Mouse (Mus musculus) CH12.LX (cell line): ENCODE data around the gene Sik3. TPM values are rescaled to one million over a fixed set of nuclear protein-coding genes. Genes with fewer than 3 reads are reported as not detected.
A peak's percentile ranks its signal among the peaks of the same experiment; 100 is the strongest.

ENCODE experiments used
- DNase-seq: peaks from one replicate; pipeline ENCODE4 v3.0.0-alpha.2; 2013; ENCODE audit errors: extremely low read depth
- H3K27ac ChIP-seq: 2 replicates; pipeline ENCODE4 v1.5.1; 2012; ENCODE audit warnings: low read depth, mild to moderate bottlenecking, control low read depth, moderate library complexity; ENCODE audit not compliant: insufficient read depth
- H3K27me3 ChIP-seq: replicated peaks from 2 replicates; pipeline ENCODE3; 2012; ENCODE audit warnings: inconsistent platforms
- H3K36me3 ChIP-seq, 2 experiments: replicated peaks in 1 of 2; 2 replicates each; pipeline versions ENCODE3 to v1.6.1; 2012; ENCODE audit warnings: inconsistent platforms in 1 of 2, low read length in 1 of 2, mild to moderate bottlenecking in 1 of 2, mixed read lengths in 1 of 2, moderate library complexity in 1 of 2; ENCODE audit not compliant: control insufficient read depth in 1 of 2, insufficient read depth in 1 of 2
- H3K4me1 ChIP-seq, 2 experiments: 2 replicates each; pipeline ENCODE4 v1.6.1; 2012; ENCODE audit warnings: inconsistent platforms in 1 of 2, moderate library complexity in 1 of 2; ENCODE audit not compliant: insufficient read depth in 2 of 2, control insufficient read depth in 1 of 2
- H3K4me2 ChIP-seq: 2 replicates; pipeline ENCODE4 v1.6.1; 2012; ENCODE audit warnings: low read depth, mild to moderate bottlenecking, control low read depth; ENCODE audit not compliant: poor library complexity, insufficient read depth, severe bottlenecking
- H3K4me3 ChIP-seq, 3 experiments: fragments of 150-350 bp in 1 of 3; sonication (generic) in 1 of 3; replicated peaks in 1 of 3; 2 replicates each; pipeline versions ENCODE3 to v1.5.1; 2011 to 2012; ENCODE audit warnings: low read depth in 2 of 3, low read length in 2 of 3, mild to moderate bottlenecking in 2 of 3, moderate library complexity in 2 of 3, control low read depth in 1 of 3, improper control_type of control experiment in 1 of 3, inconsistent platforms in 1 of 3, mixed read lengths in 1 of 3; ENCODE audit not compliant: poor library complexity in 1 of 3
- H3K79me2 ChIP-seq: replicated peaks from 2 replicates; pipeline ENCODE4 v1.6.1; 2012; ENCODE audit warnings: mild to moderate bottlenecking, moderate library complexity; ENCODE audit not compliant: control insufficient read depth, poor library complexity, insufficient read depth, severe bottlenecking; ENCODE audit errors: extremely low read depth
- H3K9ac ChIP-seq: 2 replicates; pipeline ENCODE4 v1.6.1; 2012; ENCODE audit warnings: low read depth, mild to moderate bottlenecking, control low read depth, moderate library complexity; ENCODE audit not compliant: insufficient read depth
- H3K9me3 ChIP-seq: replicated peaks from 2 replicates; pipeline ENCODE3; 2012; ENCODE audit warnings: low read length, inconsistent platforms, mixed read lengths
- BHLHE40 ChIP-seq: IDR thresholded peaks from 2 replicates; pipeline ENCODE4 v1.6.1; 2011; ENCODE audit warnings: mild to moderate bottlenecking, low read depth, low read length, improper control_type of control experiment
- CHD1 ChIP-seq: IDR thresholded peaks from 2 replicates; pipeline ENCODE4 v1.6.1; 2012; ENCODE audit warnings: low read depth, low read length, improper control_type of control experiment, inconsistent platforms
- CHD2 ChIP-seq: IDR thresholded peaks from 2 replicates; pipeline ENCODE4 v1.6.1; 2011; ENCODE audit warnings: low read length, improper control_type of control experiment
- CTCF ChIP-seq, 2 experiments: IDR thresholded peaks in 1 of 2; conservative IDR thresholded peaks in 1 of 2; 2 replicates each; pipeline ENCODE4 v1.5.1; 2011 to 2012; ENCODE audit warnings: low read depth in 2 of 2, low read length in 2 of 2, improper control_type of control experiment in 1 of 2, inconsistent platforms in 1 of 2, mild to moderate bottlenecking in 1 of 2, moderate library complexity in 1 of 2
- ELF1 ChIP-seq: IDR thresholded peaks from 2 replicates; pipeline ENCODE4 v1.6.1; 2014; ENCODE audit warnings: low read depth, mild to moderate bottlenecking, inconsistent platforms, low read length, improper control_type of control experiment
- ETS1 ChIP-seq: conservative IDR thresholded peaks from 2 replicates; pipeline ENCODE4 v1.6.1; 2012; ENCODE audit warnings: low read depth, mild to moderate bottlenecking, inconsistent platforms, low read length, improper control_type of control experiment, moderate library complexity
- GABPA ChIP-seq: IDR thresholded peaks from 2 replicates; pipeline ENCODE4 v1.6.1; 2012; ENCODE audit warnings: low read depth, low read length, improper control_type of control experiment, inconsistent platforms; ENCODE audit not compliant: insufficient replicate concordance
- HCFC1 ChIP-seq: IDR thresholded peaks from 2 replicates; pipeline ENCODE4 v1.6.1; 2012; ENCODE audit warnings: low read depth, mild to moderate bottlenecking, inconsistent platforms, low read length, improper control_type of control experiment
- JUN ChIP-seq: IDR thresholded peaks from 2 replicates; pipeline ENCODE4 v1.6.1; 2011; ENCODE audit warnings: low read depth, mild to moderate bottlenecking, low read length, improper control_type of control experiment, moderate library complexity; ENCODE audit not compliant: insufficient read depth
- JUND ChIP-seq: conservative IDR thresholded peaks from 2 replicates; pipeline ENCODE4 v1.6.1; 2011; ENCODE audit warnings: low read depth, low read length, improper control_type of control experiment
- KAT2A ChIP-seq: IDR thresholded peaks from 2 replicates; pipeline ENCODE4 v1.6.1; 2012; ENCODE audit warnings: low read length, improper control_type of control experiment, inconsistent platforms; ENCODE audit not compliant: insufficient replicate concordance
- MAX ChIP-seq: IDR thresholded peaks from 2 replicates; pipeline ENCODE4 v1.6.1; 2011; ENCODE audit warnings: low read length, improper control_type of control experiment
- MAZ ChIP-seq: IDR thresholded peaks from 2 replicates; pipeline ENCODE4 v1.6.1; 2012; ENCODE audit warnings: low read depth, mild to moderate bottlenecking, inconsistent platforms, low read length, improper control_type of control experiment, moderate library complexity
- MEF2A ChIP-seq: IDR thresholded peaks from 2 replicates; pipeline ENCODE4 v1.6.1; 2014; ENCODE audit warnings: low read depth, mild to moderate bottlenecking, inconsistent platforms, low read length, improper control_type of control experiment, borderline replicate concordance
- MXI1 ChIP-seq: IDR thresholded peaks from 2 replicates; pipeline ENCODE4 v1.6.1; 2011; ENCODE audit warnings: mild to moderate bottlenecking, low read depth, low read length, improper control_type of control experiment
- MYC ChIP-seq: IDR thresholded peaks from 2 replicates; pipeline ENCODE4 v1.6.1; 2011; ENCODE audit warnings: low read depth, mild to moderate bottlenecking, improper control_type of control experiment, low read length
- NELFE ChIP-seq: IDR thresholded peaks from 2 replicates; pipeline ENCODE4 v1.6.1; 2011; ENCODE audit warnings: low read depth, low read length, improper control_type of control experiment
- NRF1 ChIP-seq: IDR thresholded peaks from 2 replicates; pipeline ENCODE4 v1.6.1; 2014; ENCODE audit warnings: low read depth, mild to moderate bottlenecking, inconsistent platforms, low read length, improper control_type of control experiment, moderate library complexity
- PAX5 ChIP-seq: IDR thresholded peaks from 2 replicates; pipeline ENCODE4 v1.6.1; 2012; ENCODE audit warnings: low read length, inconsistent platforms, mixed read lengths
- POLR2A ChIP-seq: IDR thresholded peaks from 2 replicates; pipeline ENCODE4 v1.6.1; 2011; ENCODE audit warnings: low read depth, mild to moderate bottlenecking, improper control_type of control experiment, low read length
- POLR2AphosphoS2 ChIP-seq: IDR thresholded peaks from 2 replicates; pipeline ENCODE4 v1.6.1; 2011; ENCODE audit warnings: low read depth, low read length, improper control_type of control experiment
- RAD21 ChIP-seq: IDR thresholded peaks from 2 replicates; pipeline ENCODE4 v1.6.1; 2011; ENCODE audit warnings: low read depth, mild to moderate bottlenecking, low read length, improper control_type of control experiment, moderate library complexity
- RCOR1 ChIP-seq: conservative IDR thresholded peaks from 2 replicates; pipeline ENCODE4 v1.6.1; 2012; ENCODE audit warnings: low read depth, mild to moderate bottlenecking, inconsistent platforms, low read length, improper control_type of control experiment
- SIN3A ChIP-seq: IDR thresholded peaks from 2 replicates; pipeline ENCODE4 v1.6.1; 2012; ENCODE audit warnings: low read length, improper control_type of control experiment, inconsistent platforms
- SMC3 ChIP-seq: IDR thresholded peaks from 2 replicates; pipeline ENCODE4 v1.6.1; 2011; ENCODE audit warnings: low read depth, low read length, improper control_type of control experiment
- UBTF ChIP-seq: IDR thresholded peaks from 2 replicates; pipeline ENCODE4 v1.6.1; 2012; ENCODE audit warnings: low read depth, mild to moderate bottlenecking, inconsistent platforms, low read length, improper control_type of control experiment, moderate library complexity
- USF1 ChIP-seq: IDR thresholded peaks from 2 replicates; pipeline ENCODE4 v1.6.1; 2014; ENCODE audit warnings: low read depth, mild to moderate bottlenecking, inconsistent platforms, low read length, improper control_type of control experiment
- USF2 ChIP-seq: conservative IDR thresholded peaks from 2 replicates; pipeline ENCODE4 v1.6.1; 2011; ENCODE audit warnings: low read depth, low read length, improper control_type of control experiment
- ZKSCAN1 ChIP-seq: IDR thresholded peaks from 2 replicates; pipeline ENCODE4 v1.6.1; 2012; ENCODE audit warnings: low read depth, inconsistent platforms, low read length, improper control_type of control experiment, borderline replicate concordance
- ZMIZ1 ChIP-seq: IDR thresholded peaks from 2 replicates; pipeline ENCODE4 v1.6.1; 2012; ENCODE audit warnings: low read depth, mild to moderate bottlenecking, inconsistent platforms, low read length, improper control_type of control experiment
- ZNF384 ChIP-seq: IDR thresholded peaks from 2 replicates; pipeline ENCODE4 v1.6.1; 2012; ENCODE audit warnings: low read depth, low read length, improper control_type of control experiment, inconsistent platforms
- dilution Hi-C: fragments of 300-500 bp; cut with MboI; formaldehyde crosslinking; loops from 2 replicates; pipeline ENCODE4 v1.14.3; 2020; ENCODE audit warnings: low sequenced_read_pairs; ENCODE audit not compliant: extremely low pct_unique_long_range_greater_than_20kb, extremely low pct_ligation_motif_present
- in situ Hi-C: fragments of 300-500 bp; cut with MboI; formaldehyde crosslinking; loops from 3 replicates; pipeline ENCODE4 v1.14.3; 2019; ENCODE audit warnings: low sequenced_read_pairs, low pct_ligation_motif_present, low pct_unique_long_range_greater_than_20kb, mixed read lengths
- polyA plus RNA-seq: library from polyadenylated mRNA; unstranded; fragments of >175 nt; gene quantifications from 2 replicates; pipeline ENCODE4 v1.2.1, GENCODE M21; 2012; ENCODE audit warnings: low read depth; ENCODE audit not compliant: insufficient read length
- total RNA-seq, 2 experiments: library from RNA; depleted of rRNA; stranded (reverse); fragments of 300-350 nt in 1 of 2; fragments of >200 nt in 1 of 2; gene quantifications; 2 replicates each; pipeline ENCODE4 v1.2.3; 2012 to 2014

Sik3 gene
- total and polyA plus RNA-seq, 3 experiments: 14.9 to 29.8 (median 21.4) TPM

DNA sequence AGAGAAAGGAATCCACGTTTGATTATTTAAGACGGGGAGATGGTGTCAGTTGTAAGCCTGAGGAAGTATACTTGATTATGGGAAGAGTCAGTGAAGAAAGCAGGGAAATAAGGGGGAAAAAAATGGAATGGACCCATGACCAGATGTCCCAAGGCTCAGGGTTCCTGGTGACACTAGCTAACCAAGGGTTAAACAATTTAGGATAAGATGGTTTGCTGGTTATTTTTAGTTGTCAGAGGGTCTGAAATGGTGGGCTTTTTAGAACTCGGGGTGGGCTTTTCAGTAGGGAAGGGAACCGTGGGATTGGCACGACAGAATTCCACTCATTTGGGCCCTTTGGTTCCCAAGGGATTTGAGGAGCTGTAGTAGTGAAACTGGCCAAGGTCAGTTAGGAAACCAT is 996 bp downstream of the Sik3 start:
- TF ChIP-seq MAX: peak; percentile 40; the same call in 1 of the 2 replicates
- 0 out of 2 replicates have a peak, but pooled peaks have one; percentile 12 for TF ChIP-seq SIN3A
- no peak for TF ChIP-seq RCOR1
- TF ChIP-seq USF2: no peak
- DNase-seq: no peak
- Histone ChIP-seq H3K79me2 (peaks cover 44% of the 10 kb centered on the region), H3K27me3 (no peaks in the 10 kb centered on the region), H3K36me3 (peaks cover 7 to 25% of the 10 kb centered on the region in 2 experiments), H3K27ac (peak overlapping the region; percentile 88), H3K9me3 (no peaks in the 10 kb centered on the region), H3K4me3 (peak overlapping the region; percentile 91 to 98 (median 92)), H3K9ac (peak overlapping the region; percentile 95), H3K4me1 (peaks cover 19 to 61% of the 10 kb centered on the region in 2 experiments), H3K4me2 (peak overlapping the region; percentile 97)
- dilution Hi-C loops: no loop called here
- in situ Hi-C loops: no loop called here

DNA sequence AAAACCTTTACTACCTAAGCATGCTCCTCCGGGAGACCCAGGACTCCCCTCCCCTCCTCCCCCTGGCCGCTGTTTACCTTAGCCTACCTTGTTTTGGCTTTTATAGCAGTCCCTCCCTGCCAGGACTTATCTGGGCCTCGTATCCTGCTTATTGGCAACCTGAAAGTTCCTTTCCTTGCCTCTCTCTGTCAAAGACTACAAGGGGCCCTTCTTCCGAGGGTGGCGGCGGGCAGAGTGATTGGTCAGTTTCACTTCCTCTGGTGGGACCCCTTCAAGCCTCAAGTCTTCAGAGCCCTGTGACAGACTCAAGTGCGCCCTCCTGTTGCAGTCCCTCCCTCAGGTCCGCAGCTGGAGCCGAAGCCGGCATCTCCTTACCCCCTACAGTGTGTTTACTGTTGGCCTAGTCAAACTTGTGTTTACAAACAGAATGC is 1.6 kb downstream of the Sik3 start:
- in situ Hi-C loops: no loop called here
- Histone ChIP-seq H3K36me3 (peaks cover 12 to 31% of the 10 kb centered on the region in 2 experiments), H3K4me3 (peak overlapping the region; percentile 91 to 98 (median 92)), H3K9ac (peak overlapping the region; percentile 95), H3K27me3 (no peaks in the 10 kb centered on the region), H3K27ac (peak overlapping the region; percentile 85), H3K4me2 (peak overlapping the region; percentile 97; the same call in 1 of the 2 replicates), H3K79me2 (peaks cover 47% of the 10 kb centered on the region), H3K4me1 (peaks cover 19 to 55% of the 10 kb centered on the region in 2 experiments), H3K9me3 (no peaks in the 10 kb centered on the region)
- dilution Hi-C loops: no loop called here
- peak; percentile 90 for DNase-seq
- TF ChIP-seq MAX (peak; percentile 76), BHLHE40 (peak; percentile 78), ELF1 (peak; percentile 48; the same call in 1 of the 2 replicates), MXI1 (peak; percentile 92), ETS1 (peak; percentile 84), PAX5 (no peak), MAZ (0 out of 2 replicates have a peak, but pooled peaks have one; percentile 86), HCFC1 (peak; percentile 45; the same call in 1 of the 2 replicates), ZMIZ1 (0 out of 2 replicates have a peak, but pooled peaks have one; percentile 30), MYC (peak; percentile 52; the same call in 1 of the 2 replicates), NRF1 (0 out of 2 replicates have a peak, but pooled peaks have one; percentile 22), JUN (no peak), POLR2A (peak; percentile 36; the same call in 1 of the 2 replicates), JUND (no peak), POLR2AphosphoS2 (no peak), NELFE (peak; percentile 65; the same call in 1 of the 2 replicates), ZKSCAN1 (no peak), ZNF384 (0 out of 2 replicates have a peak, but pooled peaks have one; percentile 45), KAT2A (no peak), RCOR1 (peak; percentile 60; the same call in 1 of the 2 replicates), RAD21 (peak; percentile 47), CHD1 (no peak), CTCF (conservative IDR thresholded peaks at IDR 0.05 in 1 of 2, IDR thresholded peaks at IDR 0.05 in 1 of 2; ENCODE audit: low read depth in 2 of 2, low read length in 2 of 2) (peak in 1 of 2 experiments; percentile 76; a peak in 2 of 4 replicates), CHD2 (peak; percentile 59; the same call in 1 of the 2 replicates), GABPA (no peak), SMC3 (peak; percentile 54), MEF2A (peak; percentile 86), USF2 (no peak), USF1 (no peak), UBTF (0 out of 2 replicates have a peak, but pooled peaks have one; percentile 48)
